Mouse (Mus musculus): Measurements from ENCODE around the gene Rorb.

DNA sequence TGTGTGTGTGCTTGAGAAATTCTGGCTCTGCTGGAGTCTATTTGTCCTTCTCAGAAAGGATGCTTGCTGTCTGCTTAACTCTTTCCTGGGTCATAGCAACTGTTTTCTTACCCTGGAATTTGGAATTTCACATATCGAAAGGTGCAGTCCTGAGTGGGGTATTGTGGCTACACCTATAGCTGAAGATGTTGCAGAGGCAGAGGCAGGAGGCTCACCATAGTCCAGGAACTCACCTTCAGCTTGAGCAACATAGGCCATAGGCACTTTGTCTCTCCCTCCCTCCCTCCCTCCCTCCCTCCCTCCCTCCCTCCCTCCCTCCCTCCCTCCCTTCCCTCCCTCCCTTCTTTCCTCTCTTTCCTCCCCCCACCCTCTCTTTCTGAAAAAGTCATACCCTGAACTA is 221.4 kb downstream of the Rorb start:
- TF ChIP-seq CTCF (IDR thresholded peaks at IDR 0.05; ENCODE audit: low read depth) (no peak), EP300 (IDR thresholded peaks at IDR 0.05; ENCODE audit: low read depth) (no peak)
